Mouse (Mus musculus) neural tube, embryonic 13.5 days (tissue): ENCODE data around the gene Kbtbd12. TPM values are rescaled to one million over a fixed set of nuclear protein-coding genes. Genes with fewer than 3 reads are reported as not detected.
A peak's percentile ranks its signal among the peaks of the same experiment; 100 is the strongest.

ENCODE experiments used
- ATAC-seq: fragments of 200-750 bp; cut with Nextera tagmentation; 2 replicates; pipeline ENCODE4 v1.8.0; 2017; ENCODE audit warnings: low read depth, mild to moderate bottlenecking, moderate TSS enrichment, moderate library complexity
- H3K27ac ChIP-seq: fragments of 300-500 bp; sonication (generic); replicated peaks from 2 replicates; pipeline ENCODE4 v1.5.1; 2015; ENCODE audit warnings: moderate library complexity, mild to moderate bottlenecking, inconsistent platforms
- H3K27me3 ChIP-seq: fragments of 300-500 bp; sonication (generic); 2 replicates; pipeline ENCODE4 v1.6.1; 2015; ENCODE audit warnings: mild to moderate bottlenecking, inconsistent platforms
- H3K36me3 ChIP-seq: fragments of 300-500 bp; sonication (generic); 2 replicates; pipeline ENCODE4 v1.6.1; 2015; ENCODE audit warnings: mild to moderate bottlenecking, inconsistent platforms
- H3K4me1 ChIP-seq: fragments of 300-500 bp; sonication (generic); replicated peaks from 2 replicates; pipeline ENCODE4 v1.6.1; 2015; ENCODE audit warnings: inconsistent platforms
- H3K4me2 ChIP-seq: fragments of 300-500 bp; sonication (generic); 2 replicates; pipeline ENCODE4 v1.6.1; 2015; ENCODE audit warnings: inconsistent platforms, mild to moderate bottlenecking, moderate library complexity
- H3K4me3 ChIP-seq: fragments of 300-500 bp; sonication (generic); 2 replicates; pipeline ENCODE4 v1.5.1; 2015; ENCODE audit warnings: mild to moderate bottlenecking, inconsistent platforms
- H3K9ac ChIP-seq: fragments of 300-500 bp; sonication (generic); 2 replicates; pipeline ENCODE4 v1.6.1; 2015; ENCODE audit warnings: moderate library complexity, mild to moderate bottlenecking, inconsistent platforms
- H3K9me3 ChIP-seq: fragments of 300-500 bp; sonication (generic); 2 replicates; pipeline ENCODE4 v1.6.1; 2016; ENCODE audit warnings: inconsistent platforms
- WGBS: fragments of 180-500 bp; shearing (Covaris S2); methylation state at CpG from one replicate; pipeline ENCODE4 v1.1.7; 2015; 5-methylcytosine and 5-hydroxymethylcytosine counted together
- polyA plus RNA-seq: library from polyadenylated mRNA; unstranded; fragments of >200 nt; fragmentation: Nextera tagmentation; extraction: Ambion mirVana; gene quantifications from 2 replicates; pipeline ENCODE4 v1.2.1, GENCODE M21; 2015

Gene Kbtbd12
- polyA plus RNA-seq, 1 experiment from 2014 or later, result not detected

DNA sequence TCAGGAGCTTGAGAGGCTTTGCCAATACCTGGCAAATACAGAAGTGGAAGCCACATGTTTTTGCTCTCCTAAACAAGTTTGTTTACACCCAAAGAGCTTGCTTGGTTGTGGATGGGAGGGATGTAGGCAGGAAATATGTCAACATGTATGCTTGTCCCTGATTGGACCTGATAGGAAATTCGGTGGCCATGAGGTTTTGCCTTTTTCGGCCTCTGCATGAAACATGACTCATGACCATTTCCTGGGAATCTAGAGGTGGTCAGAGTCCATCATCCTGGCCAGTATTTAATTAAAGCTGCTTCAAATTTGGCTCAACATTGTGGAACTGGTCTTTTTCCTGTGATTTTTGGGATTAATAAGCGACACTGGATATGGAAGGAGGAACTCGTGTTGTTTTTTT, 53.8 kb downstream of the Kbtbd12 start:
- Histone ChIP-seq H3K4me1 (no peaks in the 10 kb centered on the region), H3K36me3 (no peaks in the 10 kb centered on the region), H3K4me2 (no peak overlapping the region), H3K9me3 (no peaks in the 10 kb centered on the region), H3K4me3 (no peak overlapping the region), H3K27me3 (no peaks in the 10 kb centered on the region), H3K9ac (no peak overlapping the region), H3K27ac (no peak overlapping the region)
- 86% methylated on average over 4 of the region's 4 CpGs for WGBS
- no peak for ATAC-seq

GRCm38 (mm10) chr6:88576495-88576894, 61.3 kb downstream of the Kbtbd12 start:
- no peak for ATAC-seq
- no peaks in the 10 kb centered on the region for H3K27me3 ChIP-seq
- H3K9me3 ChIP-seq, result no peaks in the 10 kb centered on the region
- no peaks in the 10 kb centered on the region for H3K36me3 ChIP-seq
- no peak overlapping the region for H3K9ac ChIP-seq
- no peaks in the 10 kb centered on the region for H3K4me1 ChIP-seq
- no peak overlapping the region for H3K4me2 ChIP-seq
- no peak overlapping the region for H3K4me3 ChIP-seq
- 84% methylated on average over 11 of the region's 11 CpGs for WGBS
- no peak overlapping the region for H3K27ac ChIP-seq

DNA sequence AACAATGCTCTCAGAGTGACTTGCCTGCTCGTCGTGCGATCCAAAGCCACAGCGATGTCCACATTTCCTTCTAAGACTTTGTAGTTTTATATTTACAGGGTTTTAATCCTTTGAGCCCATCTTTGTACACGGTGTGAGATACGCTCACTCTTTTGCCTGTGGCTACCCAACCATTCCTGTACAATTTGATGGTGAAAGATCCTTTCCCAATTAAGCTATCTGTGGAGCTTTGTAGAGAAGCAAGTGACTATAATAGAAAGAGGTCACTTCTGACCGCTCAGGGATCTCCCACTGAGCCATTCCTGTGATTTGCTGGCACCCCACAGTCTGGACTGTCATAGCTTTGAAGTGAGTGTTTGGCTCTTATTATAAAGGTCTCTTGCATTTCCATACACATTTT, 71.1 kb downstream of the Kbtbd12 start:
- H3K27ac ChIP-seq, result no peak overlapping the region
- no peak overlapping the region for H3K4me2 ChIP-seq
- ATAC-seq, result no peak

DNA sequence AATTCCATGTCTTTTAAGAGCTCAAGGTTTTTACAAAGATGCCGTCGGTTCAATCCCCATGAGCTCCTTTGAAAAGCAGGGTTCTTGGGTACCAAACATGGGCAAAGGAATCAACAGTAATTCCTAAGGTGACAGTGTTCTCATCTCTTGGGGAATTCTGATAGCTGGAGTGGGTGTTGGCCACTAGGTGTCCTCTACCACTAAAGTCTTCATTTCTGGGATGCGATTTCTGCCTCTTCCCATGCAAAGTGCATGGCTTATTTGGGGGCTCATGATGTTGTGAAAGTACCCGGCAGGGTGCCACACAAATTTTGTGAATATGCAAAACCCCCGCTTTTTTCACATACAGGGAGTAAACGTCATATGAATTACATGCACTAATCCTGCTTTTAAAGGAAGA, 72.7 kb downstream of the Kbtbd12 start:
- Histone ChIP-seq H3K9ac (no peak overlapping the region), H3K4me3 (no peak overlapping the region), H3K27ac (no peak overlapping the region), H3K36me3 (no peaks in the 10 kb centered on the region), H3K4me1 (no peaks in the 10 kb centered on the region), H3K4me2 (no peak overlapping the region), H3K27me3 (peaks cover 24% of the 10 kb centered on the region), H3K9me3 (no peaks in the 10 kb centered on the region)
- WGBS, result 41% methylated on average over 6 of the region's 6 CpGs
- no peak for ATAC-seq

More for the DNA sequence above, 71.1 kb downstream of the Kbtbd12 start:
- Histone ChIP-seq H3K4me3 (no peak overlapping the region), H3K36me3 (no peaks in the 10 kb centered on the region), H3K27me3 (peaks cover 24% of the 10 kb centered on the region), H3K9ac (no peak overlapping the region), H3K4me1 (no peaks in the 10 kb centered on the region), H3K9me3 (no peaks in the 10 kb centered on the region)
- 8% methylated on average over 7 of the region's 7 CpGs for WGBS

DNA sequence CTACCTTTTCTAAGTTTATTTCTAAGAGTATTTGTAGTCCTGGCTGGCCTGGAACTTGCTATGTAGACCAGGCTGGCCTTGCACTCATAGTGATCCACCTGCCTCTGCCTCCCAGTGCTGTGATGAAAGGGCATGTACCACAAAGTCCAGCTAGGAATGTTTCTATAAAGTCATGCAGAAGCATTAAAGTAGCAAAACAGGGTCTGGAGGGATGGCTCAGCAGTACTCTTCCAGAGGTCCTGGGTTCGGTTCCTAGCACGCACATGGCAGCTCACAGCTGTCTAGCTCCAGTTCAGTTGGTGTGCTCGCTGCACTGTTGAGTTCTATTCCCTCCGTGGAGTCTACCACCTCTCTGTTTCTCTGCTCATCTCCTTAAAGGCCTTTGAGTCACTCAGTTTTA, 77.6 kb downstream of the Kbtbd12 start:
- Histone ChIP-seq H3K36me3 (no peaks in the 10 kb centered on the region), H3K27me3 (0 out of 2 replicates have a peak, but pooled peaks cover 7% of the 10 kb centered on the region), H3K4me1 (no peaks in the 10 kb centered on the region), H3K9ac (no peak overlapping the region), H3K4me2 (no peak overlapping the region), H3K9me3 (no peaks in the 10 kb centered on the region), H3K27ac (no peak overlapping the region), H3K4me3 (no peak overlapping the region)
- ATAC-seq, result no peak
- WGBS, result 90% methylated on average over 4 of the region's 4 CpGs

- no peak for ATAC-seq
- no peak overlapping the region for H3K9ac ChIP-seq
- H3K4me3 ChIP-seq, result no peak overlapping the region
- 47% methylated on average over 5 of the region's 5 CpGs for WGBS
- H3K36me3 ChIP-seq, result no peaks in the 10 kb centered on the region
- no peak overlapping the region for H3K4me2 ChIP-seq
- H3K4me1 ChIP-seq, result no peaks in the 10 kb centered on the region
- no peak overlapping the region for H3K27ac ChIP-seq
- 0 out of 2 replicates have a peak, but pooled peaks cover 4% of the 10 kb centered on the region for H3K27me3 ChIP-seq
- no peaks in the 10 kb centered on the region for H3K9me3 ChIP-seq
Measured at GRCm38 (mm10) chr6:88559688-88560087, 78.1 kb downstream of the Kbtbd12 start.

GRCm38 (mm10) chr6:88558076-88558475, 79.7 kb downstream of the Kbtbd12 start:
- no peaks in the 10 kb centered on the region for H3K36me3 ChIP-seq
- 85% methylated on average over 1 of the region's 1 CpGs for WGBS
- H3K4me3 ChIP-seq, result no peak overlapping the region
- no peaks in the 10 kb centered on the region for H3K9me3 ChIP-seq
- H3K27me3 ChIP-seq, result no peaks in the 10 kb centered on the region
- H3K9ac ChIP-seq, result no peak overlapping the region
- no peaks in the 10 kb centered on the region for H3K4me1 ChIP-seq
- H3K4me2 ChIP-seq, result no peak overlapping the region
- no peak for ATAC-seq
- H3K27ac ChIP-seq, result no peak overlapping the region

DNA sequence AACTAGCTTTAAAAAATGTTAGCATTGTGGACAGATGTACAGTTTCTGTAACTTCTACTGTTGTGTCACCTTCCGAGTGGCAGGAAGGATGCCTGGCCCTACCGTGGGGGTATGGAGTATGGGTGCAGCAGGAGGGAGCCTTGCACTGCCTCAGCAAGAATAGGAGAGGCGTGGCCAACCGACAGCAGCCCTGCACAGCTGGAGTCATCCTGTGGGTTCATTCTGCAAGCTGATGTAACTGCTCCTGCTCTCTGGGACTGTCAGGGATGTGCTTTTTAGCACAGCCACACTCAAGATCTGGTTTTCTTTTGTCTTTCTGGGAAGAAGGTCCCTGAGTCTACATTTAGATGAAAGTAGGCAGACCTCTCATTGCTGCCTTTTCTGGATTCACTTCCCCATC, 80.2 kb downstream of the Kbtbd12 start:
- Histone ChIP-seq H3K27me3 (no peaks in the 10 kb centered on the region), H3K27ac (no peak overlapping the region), H3K4me3 (no peak overlapping the region), H3K9me3 (no peaks in the 10 kb centered on the region), H3K4me1 (no peaks in the 10 kb centered on the region), H3K9ac (no peak overlapping the region), H3K36me3 (no peaks in the 10 kb centered on the region), H3K4me2 (no peak overlapping the region)
- ATAC-seq, result no peak
- WGBS, result 14% methylated on average over 4 of the region's 4 CpGs

DNA sequence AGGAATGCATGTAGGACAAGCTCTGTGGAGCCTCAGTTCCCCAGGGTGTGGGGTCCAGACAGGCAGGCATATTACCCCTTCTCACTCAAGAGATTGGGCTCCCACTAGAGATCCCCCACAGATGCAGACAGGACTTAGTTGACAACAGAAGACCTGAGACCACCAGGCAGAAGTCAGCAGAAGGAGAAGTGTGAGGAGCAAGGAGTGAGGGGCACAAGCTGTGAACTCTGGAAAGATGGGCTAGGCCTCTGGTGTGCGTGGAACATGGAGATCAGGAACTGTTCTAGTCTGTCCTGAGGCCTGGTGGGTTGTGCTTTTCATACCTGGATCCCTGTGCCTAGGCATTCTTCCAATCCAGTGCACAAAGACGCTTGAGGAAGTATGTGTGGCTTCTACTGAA, 87.8 kb downstream of the Kbtbd12 start:
- ATAC-seq, result no peak
- H3K9ac ChIP-seq, result no peak overlapping the region
- peaks cover 21% of the 10 kb centered on the region for H3K27me3 ChIP-seq
- no peaks in the 10 kb centered on the region for H3K9me3 ChIP-seq
- H3K4me3 ChIP-seq, result no peak overlapping the region
- H3K4me1 ChIP-seq, result peaks cover 8% of the 10 kb centered on the region
- 89% methylated on average over 2 of the region's 2 CpGs for WGBS
- no peak overlapping the region for H3K4me2 ChIP-seq
- no peak overlapping the region for H3K27ac ChIP-seq
- no peaks in the 10 kb centered on the region for H3K36me3 ChIP-seq

GRCm38 (mm10) chr6:88549137-88549814, 88.5 kb downstream of the Kbtbd12 start:
- WGBS, result 29% methylated on average over 4 of the region's 4 CpGs
- Histone ChIP-seq H3K4me2 (no peak overlapping the region), H3K27me3 (peaks cover 21% of the 10 kb centered on the region), H3K9me3 (no peaks in the 10 kb centered on the region), H3K27ac (no peak overlapping the region), H3K4me3 (no peak overlapping the region), H3K9ac (no peak overlapping the region), H3K4me1 (peaks cover 10% of the 10 kb centered on the region), H3K36me3 (no peaks in the 10 kb centered on the region)
- no peak for ATAC-seq

DNA sequence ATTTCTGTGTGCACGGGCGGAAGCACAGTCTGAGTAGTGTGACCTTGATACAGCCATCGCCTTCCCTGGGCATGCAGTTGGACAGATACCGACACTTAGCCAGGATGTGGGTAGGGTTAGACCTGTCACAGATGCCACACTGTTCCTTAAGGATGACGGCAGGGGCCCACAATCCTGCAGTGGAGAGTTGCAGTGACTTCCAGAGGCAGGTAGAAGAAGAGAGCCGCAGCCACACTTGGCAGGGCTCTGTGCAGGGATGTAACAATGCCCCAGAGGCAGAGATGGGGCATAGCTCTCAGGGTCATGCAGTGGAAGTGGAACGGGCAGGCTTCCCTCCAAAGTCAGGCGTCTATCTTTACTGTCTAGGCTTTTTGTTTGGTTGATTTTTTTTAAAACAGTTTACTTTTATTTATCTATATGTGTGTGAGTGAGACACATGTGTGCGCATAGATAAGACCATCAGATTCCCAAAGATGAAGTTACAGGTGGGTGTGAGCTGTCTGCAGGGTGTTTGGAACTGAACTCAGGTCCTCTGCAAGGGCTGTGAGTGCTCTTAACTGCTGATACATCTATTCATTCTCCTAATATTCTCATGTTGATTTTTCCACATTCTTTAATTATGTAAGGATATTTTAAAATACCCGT, 89.2 kb downstream of the Kbtbd12 start:
- no peak overlapping the region for H3K27ac ChIP-seq
- peaks cover 21% of the 10 kb centered on the region for H3K27me3 ChIP-seq
- 84% methylated on average over 10 of the region's 10 CpGs for WGBS
- H3K4me3 ChIP-seq, result no peak overlapping the region
- no peaks in the 10 kb centered on the region for H3K36me3 ChIP-seq
- H3K4me1 ChIP-seq, result peaks cover 10% of the 10 kb centered on the region
- no peak overlapping the region for H3K9ac ChIP-seq
- H3K9me3 ChIP-seq, result no peaks in the 10 kb centered on the region
- no peak overlapping the region for H3K4me2 ChIP-seq
- ATAC-seq, result no peak

DNA sequence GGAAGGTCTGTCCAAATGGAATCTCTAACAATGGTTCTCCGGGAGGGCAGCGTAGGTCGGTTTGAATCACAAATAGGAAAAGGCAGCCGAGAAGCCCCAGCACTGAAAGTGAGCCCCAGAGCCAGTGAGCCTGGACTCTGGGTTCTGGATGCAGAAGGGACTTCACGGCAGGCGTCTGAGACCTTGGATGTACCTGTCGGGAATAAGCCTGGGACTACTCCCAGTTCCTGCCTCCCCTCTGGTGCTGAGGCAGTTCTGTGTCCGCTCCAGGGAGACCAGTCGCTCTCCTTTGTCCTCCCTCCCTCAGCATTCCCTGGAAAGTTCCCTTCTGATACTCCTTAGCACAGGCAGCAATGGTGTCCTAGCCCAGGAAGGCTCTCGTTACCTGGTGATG, 92.4 kb downstream of the Kbtbd12 start:
- peaks cover 21% of the 10 kb centered on the region for H3K27me3 ChIP-seq
- H3K4me2 ChIP-seq, result no peak overlapping the region
- WGBS, result 23% methylated on average over 10 of the region's 10 CpGs
- no peaks in the 10 kb centered on the region for H3K9me3 ChIP-seq
- no peaks in the 10 kb centered on the region for H3K36me3 ChIP-seq
- no peak overlapping the region for H3K27ac ChIP-seq
- H3K9ac ChIP-seq, result peak overlapping the region; percentile 42; the same call in 1 of the 2 replicates
- peaks cover 10% of the 10 kb centered on the region for H3K4me1 ChIP-seq
- no peak for ATAC-seq
- H3K4me3 ChIP-seq, result no peak overlapping the region
